Mouse (Mus musculus) neural tube, embryonic 14.5 days (tissue): ENCODE measurements around the gene Frmpd2. TPM values are rescaled to one million over a fixed set of nuclear protein-coding genes. Genes with fewer than 3 reads are reported as not detected.

Source experiments
- ATAC-seq: fragments of 200-750 bp; cut with Nextera tagmentation; 2 replicates; pipeline ENCODE4 v1.8.0; 2017; ENCODE audit warnings: low read depth, mild to moderate bottlenecking, moderate TSS enrichment, moderate library complexity
- H3K27ac ChIP-seq: fragments of 300-500 bp; sonication (generic); 2 replicates; pipeline ENCODE4 v1.5.1; 2014; ENCODE audit warnings: low read depth, mild to moderate bottlenecking, control low read depth, low read length, moderate library complexity, mixed read lengths
- H3K27me3 ChIP-seq: fragments of 300-500 bp; sonication (generic); 2 replicates; pipeline ENCODE4 v1.6.1; 2014; ENCODE audit warnings: low read length; ENCODE audit not compliant: control insufficient read depth, insufficient read depth
- H3K36me3 ChIP-seq: fragments of 300-500 bp; sonication (generic); 2 replicates; pipeline ENCODE4 v1.6.1; 2014; ENCODE audit warnings: low read length, mixed read lengths; ENCODE audit not compliant: control insufficient read depth, insufficient read depth
- H3K4me1 ChIP-seq: fragments of 300-500 bp; sonication (generic); 2 replicates; pipeline ENCODE4 v1.6.1; 2014; ENCODE audit warnings: low read length; ENCODE audit not compliant: control insufficient read depth, insufficient read depth
- H3K4me2 ChIP-seq: fragments of 300-500 bp; sonication (generic); 2 replicates; pipeline ENCODE4 v1.6.1; 2014; ENCODE audit warnings: mild to moderate bottlenecking, low read depth, low read length, control low read depth
- H3K4me3 ChIP-seq: fragments of 300-500 bp; sonication (generic); 2 replicates; pipeline ENCODE4 v1.5.1; 2014; ENCODE audit warnings: low read depth, low read length, control low read depth, mixed read lengths
- H3K9ac ChIP-seq: fragments of 300-500 bp; sonication (generic); replicated peaks from 2 replicates; pipeline ENCODE4 v1.6.1; 2014; ENCODE audit warnings: low read depth, mild to moderate bottlenecking, control low read depth, low read length, mixed read lengths
- H3K9me3 ChIP-seq: fragments of 300-500 bp; sonication (generic); 2 replicates; pipeline ENCODE4 v1.6.1; 2016; ENCODE audit warnings: low read length; ENCODE audit not compliant: control insufficient read depth
- WGBS: fragments of 180-500 bp; shearing (Covaris S2); extraction: QIAGEN DNeasy Blood & Tissue Kit; methylation state at CpG from one replicate; pipeline ENCODE4 v1.1.7; 2014; 5-methylcytosine and 5-hydroxymethylcytosine counted together
- polyA plus RNA-seq: library from polyadenylated mRNA; unstranded; fragments of >200 nt; fragmentation: Nextera tagmentation; extraction: Ambion mirVana; gene quantifications from 2 replicates; pipeline ENCODE4 v1.2.1, GENCODE M21; 2014

Frmpd2 gene
- polyA plus RNA-seq, 1 experiment from 2014 or later = 0.04 TPM

- peaks cover 8% of the 10 kb centered on the region; the same call in 1 of the 2 replicates for H3K4me1 ChIP-seq
- no peak overlapping the region for H3K4me3 ChIP-seq
- no peak overlapping the region for H3K27ac ChIP-seq
- no peak overlapping the region for H3K9ac ChIP-seq
- 66% methylated on average over 3 of the region's 3 CpGs for WGBS
- H3K27me3 ChIP-seq = no peaks in the 10 kb centered on the region
- no peaks in the 10 kb centered on the region for H3K36me3 ChIP-seq
- no peak; the same call in 1 of the 2 replicates for ATAC-seq
- no peak overlapping the region for H3K4me2 ChIP-seq
- no peaks in the 10 kb centered on the region for H3K9me3 ChIP-seq
Measured at GRCm38 (mm10) chr14:33548650-33549049, 77.2 kb downstream of the Frmpd2 start.

DNA sequence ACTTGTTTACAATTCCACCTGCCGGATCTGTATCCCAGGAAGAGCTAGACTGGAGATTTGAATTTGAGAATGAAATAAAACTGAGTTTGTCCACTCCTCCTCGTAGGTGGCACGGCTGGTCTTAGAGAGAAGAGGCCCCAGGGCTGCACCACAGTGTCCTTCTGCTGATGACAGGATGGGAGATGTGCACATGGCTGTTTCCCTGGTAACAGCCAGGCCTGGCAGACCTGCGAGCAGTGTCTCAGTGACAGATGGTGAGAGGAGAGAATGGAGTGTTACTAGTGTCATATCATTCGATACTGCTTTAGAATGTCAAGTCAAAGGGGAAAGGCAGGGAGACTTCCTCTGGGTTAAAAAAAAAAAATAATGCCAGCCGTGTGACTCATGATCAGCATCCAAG is 78.4 kb downstream of the Frmpd2 start:
- WGBS = 43% methylated on average over 6 of the region's 6 CpGs
- no peak overlapping the region for H3K9ac ChIP-seq
- peak; percentile 86 for ATAC-seq
- H3K4me2 ChIP-seq = no peak overlapping the region
- H3K27me3 ChIP-seq = no peaks in the 10 kb centered on the region
- H3K4me1 ChIP-seq = peaks cover 8% of the 10 kb centered on the region; the same call in 1 of the 2 replicates
- no peak overlapping the region; the same call in 1 of the 2 replicates for H3K27ac ChIP-seq
- H3K4me3 ChIP-seq = no peak overlapping the region
- H3K36me3 ChIP-seq = no peaks in the 10 kb centered on the region
- no peaks in the 10 kb centered on the region for H3K9me3 ChIP-seq

DNA sequence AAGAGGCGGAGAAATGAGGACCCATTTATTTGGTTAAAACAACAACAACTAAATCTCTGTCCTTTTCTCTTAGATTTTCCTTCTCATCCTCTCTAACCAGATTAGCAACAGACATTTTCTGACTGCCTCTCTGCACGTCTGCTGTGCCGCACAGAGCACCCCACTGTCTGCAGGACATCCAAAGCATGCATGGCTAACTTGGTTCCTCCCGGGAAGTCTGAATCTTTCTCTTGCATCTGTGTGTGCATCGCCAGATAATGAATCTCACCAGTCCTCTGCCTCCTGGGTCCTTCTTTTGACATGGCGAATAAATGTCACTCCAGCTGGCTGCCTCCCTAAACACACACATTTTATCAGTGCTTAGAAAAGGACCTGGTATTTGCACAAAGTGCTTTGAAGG is 99.2 kb downstream of the Frmpd2 start:
- no peaks in the 10 kb centered on the region for H3K36me3 ChIP-seq
- no peak overlapping the region for H3K4me2 ChIP-seq
- H3K9me3 ChIP-seq = no peaks in the 10 kb centered on the region
- H3K4me1 ChIP-seq = no peaks in the 10 kb centered on the region
- no peak overlapping the region for H3K27ac ChIP-seq
- H3K9ac ChIP-seq = no peak overlapping the region
- ATAC-seq = no peak
- H3K27me3 ChIP-seq = no peaks in the 10 kb centered on the region
- 17% methylated on average over 6 of the region's 6 CpGs for WGBS
- H3K4me3 ChIP-seq = no peak overlapping the region

DNA sequence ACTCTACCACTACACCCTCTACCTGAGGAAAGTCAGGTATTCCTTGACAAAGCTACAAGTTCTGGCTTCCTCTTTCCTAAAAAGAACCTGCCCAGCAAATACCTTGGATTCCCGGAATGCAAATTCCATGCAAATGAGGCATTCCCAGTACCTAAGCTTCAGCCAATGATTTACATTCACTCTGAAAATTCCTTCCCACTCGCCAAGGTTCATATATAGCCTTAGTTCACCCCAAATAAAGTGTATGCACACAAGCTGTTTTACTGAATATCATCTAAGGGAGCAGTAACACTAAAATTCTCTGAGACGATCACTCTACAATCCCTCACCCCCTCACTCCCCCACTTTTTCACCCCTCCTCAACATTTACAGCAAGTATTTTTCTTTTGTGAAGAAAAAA is 102.1 kb downstream of the Frmpd2 start:
- no peak overlapping the region for H3K27ac ChIP-seq
- no peak overlapping the region for H3K4me2 ChIP-seq
- 67% methylated on average over 3 of the region's 3 CpGs for WGBS
- H3K9me3 ChIP-seq = no peaks in the 10 kb centered on the region
- H3K9ac ChIP-seq = no peak overlapping the region
- no peak for ATAC-seq
- H3K36me3 ChIP-seq = no peaks in the 10 kb centered on the region
- H3K4me3 ChIP-seq = no peak overlapping the region
- no peaks in the 10 kb centered on the region for H3K27me3 ChIP-seq
- H3K4me1 ChIP-seq = no peaks in the 10 kb centered on the region

GRCm38 (mm10) chr14:33579771-33580484 is 108.4 kb downstream of the Frmpd2 start:
- 26% methylated on average over 7 of the region's 7 CpGs for WGBS
- peak overlapping the region; percentile 58; the same call in 1 of the 2 replicates for H3K27ac ChIP-seq

GRCm38 (mm10) chr14:33588951-33589350 is 117.5 kb downstream of the Frmpd2 start, which contains the start of gene Ptpn20:
Ptpn20 (plus strand) TSS chr14:33589207.
- no peaks in the 10 kb centered on the region for H3K36me3 ChIP-seq
- no peak for ATAC-seq
- no peak within 1 kb of the TSS for H3K4me2 ChIP-seq
- H3K9me3 ChIP-seq = no peaks in the 10 kb centered on the region
- H3K4me3 ChIP-seq = no peak within 1 kb of the TSS
- no peaks in the 10 kb centered on the region for H3K27me3 ChIP-seq
- no peak within 1 kb of the TSS for H3K9ac ChIP-seq
- no peak within 1 kb of the TSS for H3K27ac ChIP-seq
- H3K4me1 ChIP-seq = no peaks in the 10 kb centered on the region
- 71% methylated on average over 14 of the region's 14 CpGs for WGBS

More at GRCm38 (mm10) chr14:33579771-33580484, 108.4 kb downstream of the Frmpd2 start:
- no peaks in the 10 kb centered on the region for H3K9me3 ChIP-seq
- peak; percentile 63 for ATAC-seq
- no peaks in the 10 kb centered on the region for H3K4me1 ChIP-seq
- H3K27me3 ChIP-seq = no peaks in the 10 kb centered on the region
- H3K4me3 ChIP-seq = no peak overlapping the region
- no peaks in the 10 kb centered on the region for H3K36me3 ChIP-seq
- H3K9ac ChIP-seq = no peak overlapping the region
- no peak overlapping the region for H3K4me2 ChIP-seq

DNA sequence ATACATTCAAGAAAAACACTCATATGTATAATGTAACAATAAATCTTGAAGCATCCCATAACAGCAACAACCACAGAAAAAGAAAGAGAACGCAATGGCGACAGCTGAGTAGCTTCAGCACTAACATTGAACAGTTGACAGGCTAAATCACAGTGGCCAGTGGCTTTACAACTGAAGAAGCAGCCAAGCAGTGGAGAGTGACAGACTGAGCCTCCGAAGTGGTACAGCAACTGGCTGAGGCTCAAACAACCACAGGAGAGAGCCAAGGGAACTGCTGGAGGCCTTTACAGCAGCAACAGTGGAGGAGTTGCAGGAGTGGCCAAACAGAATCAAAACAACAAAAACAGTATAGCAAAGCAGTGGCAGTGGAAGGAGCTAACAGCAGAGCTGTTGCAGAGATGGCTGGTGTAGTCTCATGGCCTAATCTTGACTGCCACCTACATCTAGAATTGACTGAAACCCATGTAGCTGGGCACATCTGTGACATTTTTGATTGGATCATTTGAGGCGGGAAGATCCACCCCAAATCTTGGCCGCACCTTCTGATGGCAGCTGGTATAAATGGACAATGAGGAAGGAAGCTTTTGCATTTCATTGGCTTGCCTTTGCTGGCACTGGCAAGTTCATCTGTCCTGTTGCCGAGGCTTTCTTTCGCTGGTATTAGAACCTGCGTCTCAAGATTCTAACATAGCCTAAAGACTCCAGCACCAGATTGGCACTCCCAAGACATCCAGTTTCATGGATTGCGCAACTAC is 127.1 kb downstream of the Frmpd2 start:
- H3K27ac ChIP-seq = no peak overlapping the region
- H3K9ac ChIP-seq = no peak overlapping the region
- no peak overlapping the region for H3K4me2 ChIP-seq
- WGBS = 92% methylated on average over 9 of the region's 9 CpGs
- no peak overlapping the region for H3K4me3 ChIP-seq
- H3K27me3 ChIP-seq = no peaks in the 10 kb centered on the region
- H3K9me3 ChIP-seq = no peaks in the 10 kb centered on the region
- H3K4me1 ChIP-seq = no peaks in the 10 kb centered on the region
- ATAC-seq = no peak
- H3K36me3 ChIP-seq = no peaks in the 10 kb centered on the region

DNA sequence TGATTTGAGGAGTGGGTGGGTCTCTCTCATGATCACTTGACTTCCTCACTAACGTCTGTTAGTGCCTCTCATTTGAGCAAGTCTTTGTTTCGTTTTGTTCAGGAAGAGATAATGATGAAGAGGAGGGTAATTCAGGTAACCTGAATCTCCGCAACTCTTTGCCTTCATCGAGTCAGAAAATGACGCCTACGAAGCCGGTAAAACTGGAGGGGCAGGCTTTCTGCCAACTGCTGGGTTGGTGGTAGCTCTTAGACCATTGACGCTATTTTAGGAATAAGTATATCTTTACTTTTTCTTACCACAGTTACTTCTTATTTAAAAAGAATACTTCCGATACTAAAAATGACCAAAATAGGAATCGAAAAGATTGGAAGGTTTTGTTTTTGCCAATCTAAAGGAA is 135.9 kb downstream of the Frmpd2 start:
- 87% methylated on average over 10 of the region's 10 CpGs for WGBS
- H3K4me2 ChIP-seq = no peak overlapping the region
- H3K27ac ChIP-seq = no peak overlapping the region
- no peaks in the 10 kb centered on the region for H3K27me3 ChIP-seq
- H3K4me1 ChIP-seq = no peaks in the 10 kb centered on the region
- no peaks in the 10 kb centered on the region for H3K36me3 ChIP-seq
- ATAC-seq = no peak
- no peaks in the 10 kb centered on the region for H3K9me3 ChIP-seq
- no peak overlapping the region for H3K9ac ChIP-seq
- H3K4me3 ChIP-seq = no peak overlapping the region
